Mouse (Mus musculus): ENCODE results near the gene 4833427G06Rik.

4833427G06Rik gene

DNA sequence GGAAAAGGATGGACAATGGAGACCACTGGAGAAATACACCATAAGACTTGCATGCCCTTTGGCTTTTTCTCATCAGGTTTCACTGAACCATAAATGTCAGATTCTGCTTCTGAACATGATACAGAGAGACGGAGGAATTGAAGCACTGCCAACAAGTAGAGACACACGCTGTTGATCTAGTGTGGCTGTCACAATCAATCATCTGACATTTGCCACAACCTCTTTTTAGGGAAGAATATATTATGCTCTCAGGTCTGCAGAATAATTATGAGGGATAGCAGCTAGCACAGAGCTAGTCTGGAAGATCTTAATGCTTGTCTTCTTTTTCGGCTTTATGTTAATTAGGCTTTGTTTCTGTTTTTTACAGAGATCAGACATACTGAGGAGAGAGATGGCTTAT is 33.7 kb downstream of the 4833427G06Rik start:
- no peak for DNase-seq (ENCODE audit: low read depth)

- no peak for DNase-seq (ENCODE audit: low read depth)
These were observed 41.3 kb downstream of the 4833427G06Rik start, which contains the start of gene Btg4 for GRCm38 (mm10) chr9:51060601-51061000. TSS of gene Btg4 (plus strand) at chr9:51060901.

DNA sequence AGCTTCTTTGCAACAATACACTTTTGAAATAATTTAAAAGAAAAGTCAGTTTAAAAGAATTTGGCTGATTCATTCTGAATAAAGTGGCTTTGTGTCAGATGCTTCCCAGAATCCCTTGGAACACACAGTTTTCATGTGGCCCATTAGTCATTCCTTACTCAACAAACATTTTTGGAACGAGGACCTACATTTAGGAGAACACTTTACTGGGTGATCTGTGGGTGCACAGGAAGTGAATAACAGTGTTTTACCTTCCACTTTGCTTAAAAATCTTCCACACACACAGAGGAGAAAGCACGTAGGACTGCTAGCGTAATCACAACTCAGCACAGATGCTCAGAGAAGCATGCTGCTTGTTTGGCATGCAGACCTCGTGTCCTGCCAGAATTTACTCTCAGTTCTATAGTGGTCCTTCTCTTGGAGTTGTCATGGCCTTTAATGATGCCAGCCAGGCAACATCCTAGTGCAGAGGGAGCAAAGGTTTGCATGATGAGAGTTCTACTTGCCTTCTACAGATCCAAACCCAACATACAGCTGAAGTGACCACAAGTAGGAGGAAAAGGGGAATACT is 42.8 kb downstream of the 4833427G06Rik start:
- DNase-seq (ENCODE audit: low read depth) = no peak

- DNase-seq (ENCODE audit: low read depth) = no peak
These were observed 45.2 kb downstream of the 4833427G06Rik start for GRCm38 (mm10) chr9:51056360-51057324.

DNA sequence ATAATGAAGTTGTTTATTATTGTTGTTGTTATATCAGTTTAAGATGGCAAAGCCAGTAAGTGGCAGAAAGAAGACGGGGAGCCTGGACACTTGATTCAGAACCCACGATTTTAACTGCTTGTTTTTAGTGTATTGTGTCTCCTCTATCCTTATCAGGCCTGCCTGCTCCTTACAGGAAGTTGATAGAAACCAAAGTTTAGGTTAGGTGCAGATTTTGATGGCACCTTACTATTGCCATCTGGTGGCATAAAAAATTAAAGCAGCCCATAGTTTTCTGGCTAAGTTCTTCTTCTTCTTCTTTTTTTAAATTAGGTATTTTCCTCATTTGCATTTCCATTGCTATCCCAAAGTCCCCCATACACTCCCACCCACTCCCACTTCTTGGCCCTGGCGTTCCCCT is 49.7 kb downstream of the 4833427G06Rik start:
- no peak for DNase-seq (ENCODE audit: low read depth)

- no peak for DNase-seq (ENCODE audit: low read depth)
These were observed 59.7 kb downstream of the 4833427G06Rik start for GRCm38 (mm10) chr9:51042136-51042535.

GRCm38 (mm10) chr9:51041491-51041980 is 60.3 kb downstream of the 4833427G06Rik start:
- no peak for DNase-seq (ENCODE audit: low read depth)

- no peak for DNase-seq (ENCODE audit: low read depth)
These were observed 68.9 kb downstream of the 4833427G06Rik start for GRCm38 (mm10) chr9:51032785-51033529.

DNA sequence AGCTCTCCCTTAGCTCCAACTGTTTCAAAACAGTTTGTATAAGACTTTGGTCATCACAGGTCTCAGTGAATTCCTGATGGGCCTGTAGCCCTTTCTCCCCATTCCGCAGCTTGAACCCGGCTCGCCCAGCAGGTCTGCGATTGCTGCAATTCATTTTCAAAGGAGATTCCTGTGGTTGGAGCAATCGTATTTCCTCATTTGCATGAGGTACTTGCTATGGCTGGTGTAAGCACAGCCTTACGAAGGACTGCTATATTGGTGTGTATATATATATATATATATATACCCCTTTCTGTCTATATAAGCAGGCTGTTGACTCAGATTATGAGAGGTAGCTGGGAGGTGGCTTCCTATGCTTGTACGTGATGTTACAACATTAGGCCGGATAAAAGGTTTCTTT is 69.6 kb downstream of the 4833427G06Rik start:
- no peak for DNase-seq (ENCODE audit: low read depth)

GRCm38 (mm10) chr9:51031603-51032002 is 70.3 kb downstream of the 4833427G06Rik start:
- no peak for DNase-seq (ENCODE audit: low read depth)
